Mouse (Mus musculus) lung, adult 2 months (tissue): ENCODE results near the gene Lrrn2.

Source experiments
- CTCF ChIP-seq: fragments of 200-500 bp; IDR thresholded peaks from 2 replicates; pipeline ENCODE4 v1.5.1; 2011; ENCODE audit warnings: mild to moderate bottlenecking, low read length, control low read depth; ENCODE audit not compliant: insufficient read depth
- POLR2A ChIP-seq: fragments of 200-500 bp; IDR thresholded peaks from 2 replicates; pipeline ENCODE4 v1.6.1; 2011; ENCODE audit warnings: low read depth, mild to moderate bottlenecking, control low read depth, low read length, borderline replicate concordance; ENCODE audit errors: extremely low read depth

DNA sequence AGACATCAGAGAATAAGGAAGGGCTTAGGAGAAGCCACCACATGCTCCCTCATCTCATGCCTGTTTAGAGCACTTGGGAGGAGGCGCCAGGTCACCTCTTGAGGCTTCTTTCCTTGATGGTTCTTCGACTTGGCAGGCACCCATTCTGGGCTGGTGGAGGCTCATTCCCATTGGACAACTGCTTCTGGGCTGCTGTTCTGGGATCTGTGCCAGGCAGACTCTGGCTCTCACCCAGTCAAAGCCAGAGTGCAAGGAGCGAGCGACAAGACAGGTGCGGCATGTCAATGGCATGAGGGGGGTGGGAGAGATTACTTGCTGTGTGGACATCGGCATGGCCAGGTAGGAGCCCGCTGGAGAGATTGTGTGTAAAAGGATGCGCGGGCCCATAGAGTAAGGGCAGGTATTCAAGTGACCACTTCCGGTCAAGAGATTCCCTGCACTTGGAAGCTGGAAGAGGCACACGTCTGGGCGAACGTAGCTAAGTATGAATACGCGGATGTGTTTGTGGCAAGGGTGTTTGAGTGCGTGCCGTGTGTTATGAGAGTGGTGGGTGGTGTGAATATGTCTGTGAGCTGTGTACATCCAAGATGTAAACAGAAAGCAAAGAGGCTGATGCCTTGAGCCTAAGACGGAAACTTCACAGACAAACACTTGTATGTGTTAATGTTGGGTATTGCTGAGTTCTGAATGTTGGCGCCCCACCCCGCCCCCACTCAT lies 35.8 kb upstream of the Lrrn2 start:
- TF ChIP-seq POLR2A (no peak), CTCF (no peak)
